Mouse (Mus musculus): ENCODE data around the gene Snrpa1. TPM values are rescaled to one million over a fixed set of nuclear protein-coding genes. Genes with fewer than 3 reads are reported as not detected.

Gene Snrpa1
- total and polyA plus RNA-seq, 3 experiments: 146 to 189 (median 189) TPM

DNA sequence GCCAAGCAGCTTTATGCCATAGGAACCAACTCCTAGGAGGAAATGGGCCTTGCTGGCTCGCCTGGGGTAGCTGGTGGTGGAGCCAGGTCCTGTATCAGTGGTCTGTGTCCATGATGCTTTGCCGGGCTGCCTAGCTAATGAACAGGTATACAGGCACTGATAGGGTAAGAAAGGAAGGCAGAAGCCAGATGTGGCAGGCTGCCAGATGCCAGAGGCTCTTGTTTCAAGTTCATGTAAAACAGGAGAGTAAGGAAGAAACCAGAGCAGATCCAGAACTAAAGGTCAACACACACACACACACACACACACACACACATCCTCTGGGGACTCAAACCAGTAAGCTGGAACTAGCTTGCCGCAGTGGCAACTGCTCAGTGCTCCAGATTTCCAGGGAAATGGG is 20.5 kb upstream of the Snrpa1 start:
- H3K36me3 ChIP-seq (replicated peaks in 1 of 2; ENCODE audit: control insufficient read depth in 1 of 2, insufficient read depth in 1 of 2, low read length in 1 of 2): no peaks in the 10 kb centered on the region
- no peak overlapping the region for H3K27ac ChIP-seq (ENCODE audit: insufficient read depth, low read depth)
- dilution Hi-C loops (cut with MboI; ENCODE audit: extremely low pct_ligation_motif_present, extremely low pct_unique_long_range_greater_than_20kb, low sequenced_read_pairs): no loop called here
- H3K79me2 ChIP-seq (replicated peaks; ENCODE audit: control insufficient read depth, extremely low read depth, insufficient read depth, poor library complexity, severe bottlenecking): no peaks in the 10 kb centered on the region
- H3K27me3 ChIP-seq (replicated peaks): peaks cover 82% of the 10 kb centered on the region
- H3K4me2 ChIP-seq (ENCODE audit: insufficient read depth, low read depth, poor library complexity, severe bottlenecking): no peak overlapping the region
- H3K9ac ChIP-seq (ENCODE audit: insufficient read depth, low read depth): no peak overlapping the region
- DNase-seq (ENCODE audit: extremely low read depth): no peak
- in situ Hi-C loops (cut with MboI; ENCODE audit: low pct_ligation_motif_present, low pct_unique_long_range_greater_than_20kb, low sequenced_read_pairs): no loop called here
- no peak overlapping the region for H3K4me3 ChIP-seq (replicated peaks in 1 of 3; ENCODE audit: low read depth in 2 of 3, low read length in 2 of 3, poor library complexity in 1 of 3)
- peaks cover 19% of the 10 kb centered on the region for H3K9me3 ChIP-seq (replicated peaks; ENCODE audit: low read length)
- TF ChIP-seq USF1 (IDR thresholded peaks at IDR 0.05; ENCODE audit: low read depth, low read length): no peak
- TF ChIP-seq ETS1 (conservative IDR thresholded peaks at IDR 0.05; ENCODE audit: low read depth, low read length): no peak
- no peak for TF ChIP-seq TCF12 (IDR thresholded peaks at IDR 0.05; ENCODE audit: low read depth, low read length)
- no peak for TF ChIP-seq MAFK (IDR thresholded peaks at IDR 0.05; ENCODE audit: insufficient replicate concordance, low read length)
- TF ChIP-seq ZNF384 (IDR thresholded peaks at IDR 0.05; ENCODE audit: low read depth, low read length): no peak
- TF ChIP-seq NELFE (IDR thresholded peaks at IDR 0.05; ENCODE audit: low read depth, low read length): no peak
- no peak for TF ChIP-seq RAD21 (IDR thresholded peaks at IDR 0.05; ENCODE audit: low read depth, low read length)
- TF ChIP-seq MYC (IDR thresholded peaks at IDR 0.05; ENCODE audit: low read depth, low read length): no peak
- TF ChIP-seq MXI1 (IDR thresholded peaks at IDR 0.05; ENCODE audit: low read depth, low read length): no peak
- TF ChIP-seq IRF4 (IDR thresholded peaks at IDR 0.05; ENCODE audit: low read depth, low read length): no peak
- no peak for TF ChIP-seq MAZ (IDR thresholded peaks at IDR 0.05; ENCODE audit: low read depth, low read length)
- TF ChIP-seq GABPA (IDR thresholded peaks at IDR 0.05; ENCODE audit: insufficient replicate concordance, low read depth, low read length): no peak
- H3K4me1 ChIP-seq (ENCODE audit: control insufficient read depth in 1 of 2, insufficient read depth in 2 of 2): no peaks in the 10 kb centered on the region

DNA sequence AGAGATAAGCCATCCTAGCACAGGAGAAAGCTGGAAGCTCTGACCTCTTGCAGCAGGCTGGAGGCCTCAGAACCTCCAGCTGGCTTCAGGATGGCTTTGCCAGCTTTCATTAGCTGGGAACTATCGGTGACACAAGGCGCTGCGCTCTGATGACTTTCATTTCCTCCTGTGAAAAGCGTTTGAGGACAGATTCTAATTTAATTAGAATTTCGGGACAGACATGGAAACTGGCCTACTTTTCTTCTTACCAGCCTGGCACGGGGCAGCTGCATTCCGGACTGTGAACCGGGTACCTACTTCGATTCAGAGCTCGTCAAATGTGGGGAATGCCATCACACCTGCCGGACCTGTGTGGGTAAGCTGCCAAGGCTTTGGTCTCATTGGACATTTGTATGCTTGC is 20.1 kb upstream of the Snrpa1 start:
- TF ChIP-seq MAZ (IDR thresholded peaks at IDR 0.05; ENCODE audit: low read depth, low read length): no peak
- no peak for TF ChIP-seq MYC (IDR thresholded peaks at IDR 0.05; ENCODE audit: low read depth, low read length)
- no peak for TF ChIP-seq TCF12 (IDR thresholded peaks at IDR 0.05; ENCODE audit: low read depth, low read length)
- TF ChIP-seq NELFE (IDR thresholded peaks at IDR 0.05; ENCODE audit: low read depth, low read length): no peak
- no peak for TF ChIP-seq POLR2A (IDR thresholded peaks at IDR 0.05; ENCODE audit: low read depth, low read length)
- Histone ChIP-seq H3K4me3 (replicated peaks in 1 of 3; ENCODE audit: low read depth in 2 of 3, low read length in 2 of 3, poor library complexity in 1 of 3) (no peak overlapping the region), H3K9ac (ENCODE audit: insufficient read depth, low read depth) (no peak overlapping the region), H3K79me2 (replicated peaks; ENCODE audit: control insufficient read depth, extremely low read depth, insufficient read depth, poor library complexity, severe bottlenecking) (no peaks in the 10 kb centered on the region), H3K36me3 (replicated peaks in 1 of 2; ENCODE audit: control insufficient read depth in 1 of 2, insufficient read depth in 1 of 2, low read length in 1 of 2) (no peaks in the 10 kb centered on the region), H3K27me3 (replicated peaks) (peaks cover 84% of the 10 kb centered on the region), H3K4me2 (ENCODE audit: insufficient read depth, low read depth, poor library complexity, severe bottlenecking) (no peak overlapping the region), H3K4me1 (ENCODE audit: control insufficient read depth in 1 of 2, insufficient read depth in 2 of 2) (no peaks in the 10 kb centered on the region), H3K9me3 (replicated peaks; ENCODE audit: low read length) (peaks cover 19% of the 10 kb centered on the region), H3K27ac (ENCODE audit: insufficient read depth, low read depth) (no peak overlapping the region)
- no peak for DNase-seq (ENCODE audit: extremely low read depth)
- dilution Hi-C loops (cut with MboI; ENCODE audit: extremely low pct_ligation_motif_present, extremely low pct_unique_long_range_greater_than_20kb, low sequenced_read_pairs) (no loop called here), in situ Hi-C loops (cut with MboI; ENCODE audit: low pct_ligation_motif_present, low pct_unique_long_range_greater_than_20kb, low sequenced_read_pairs) (no loop called here)
